ENCODE assay signal across 7 mouse cellular contexts in the genomic region with DNA sequence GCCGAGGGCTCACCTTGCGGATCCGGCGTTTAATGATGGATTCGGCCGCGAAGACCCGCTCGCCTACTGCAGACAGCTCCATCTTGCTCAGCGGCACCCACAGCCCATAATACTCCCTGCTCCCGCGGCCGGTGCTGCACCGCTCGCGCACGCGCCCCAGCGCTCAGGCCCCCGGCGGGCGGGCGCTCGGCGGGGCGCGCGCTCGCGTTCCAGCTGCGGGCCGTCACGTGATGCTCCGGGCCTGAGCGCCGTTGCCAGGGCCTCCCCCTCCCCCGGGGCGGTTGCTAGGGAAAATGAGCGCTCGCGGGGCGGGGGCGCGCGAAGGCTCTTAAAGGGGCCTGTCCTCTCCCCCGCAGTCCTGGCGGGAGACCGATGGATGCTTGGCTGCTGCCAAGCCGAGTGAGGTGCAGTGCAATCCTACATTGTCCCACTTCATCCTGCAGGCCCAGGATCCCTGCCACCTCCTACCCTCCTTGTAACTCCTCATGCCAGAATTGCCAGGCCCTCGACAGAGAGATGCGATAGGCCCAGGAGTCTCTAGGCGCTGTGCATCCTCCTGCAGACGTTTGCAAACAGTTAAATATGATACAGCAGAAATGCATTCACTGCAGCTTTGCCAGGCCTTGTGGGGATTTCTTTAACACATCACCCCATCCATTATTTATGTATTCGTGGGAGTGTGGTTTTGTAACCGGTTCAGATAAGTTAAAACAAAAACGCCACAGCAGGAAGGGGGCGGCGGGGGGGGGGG. TPM values are rescaled to one million over a fixed set of nuclear protein-coding genes. Genes with fewer than 3 reads are reported as not detected.
DNase-seq lines count a peak whose midpoint lies in the region; ATAC-seq and TF ChIP-seq lines count a peak whose summit lies in the region.

A gene (minus strand): TSS at position 108 of the 751 bp plus-strand sequence.
A gene (minus strand): TSS at position 559 of the 751 bp plus-strand sequence.

- TF ChIP-seq CTCF in intestine, postnatal 0 days (IDR thresholded peaks at IDR 0.05; ENCODE audit: low read depth) = no peak
- no peak for TF ChIP-seq CTCF in small intestine, adult 2 months (IDR thresholded peaks at IDR 0.05; ENCODE audit: extremely low read depth, insufficient read length, insufficient replicate concordance, low read depth, low read length)

- H3K4me1 ChIP-seq in embryonic facial prominence, embryonic 10.5 days = peaks cover 55% of the 10 kb centered on the region
- H3K4me1 ChIP-seq in intestine, postnatal 0 days (replicated peaks; ENCODE audit: control insufficient read depth, insufficient read depth, low read length) = no peaks in the 10 kb centered on the region
- H3K4me1 ChIP-seq in midbrain, embryonic 11.5 days (ENCODE audit: control insufficient read depth, insufficient read depth, low read length) = peaks cover 39% of the 10 kb centered on the region
- peaks cover 6% of the 10 kb centered on the region for H3K4me1 ChIP-seq in small intestine, adult 2 months (ENCODE audit: control insufficient read depth, insufficient read depth, insufficient read length, low read length)

- ATAC-seq in granulocyte monocyte progenitor cell, adult 5-6 weeks (replicated peaks; ENCODE audit: poor library complexity, severe bottlenecking) = peak; percentile 64
- ATAC-seq in intestine, postnatal 0 days = peak; percentile 79
- peak; percentile 88 for ATAC-seq in midbrain, embryonic 11.5 days (ENCODE audit: low FRiP score)

- 1% methylated on average over 58 of the region's 58 CpGs for WGBS in embryonic facial prominence, embryonic 10.5 days
- WGBS in intestine, postnatal 0 days = under 1% methylated on average over 56 of the region's 58 CpGs
- under 1% methylated on average over 50 of the region's 58 CpGs for WGBS in midbrain, embryonic 11.5 days
- WGBS in small intestine, adult 2 months = 4% methylated on average over 57 of the region's 58 CpGs

- peak within 1 kb of the TSS; percentile 89 for H3K4me3 ChIP-seq in embryonic facial prominence, embryonic 10.5 days
- peak within 1 kb of the TSS; percentile 78 for H3K4me3 ChIP-seq in intestine, postnatal 0 days (ENCODE audit: low read depth, low read length)
- peak within 1 kb of the TSS; percentile 88 for H3K4me3 ChIP-seq in midbrain, embryonic 11.5 days (ENCODE audit: low read depth, low read length)
- peak within 1 kb of the TSS; percentile 82 for H3K4me3 ChIP-seq in small intestine, adult 2 months (ENCODE audit: low read depth, low read length)

- intact Hi-C loops in left cerebral cortex, postnatal 4 days (cut with DNase I) = loop anchor here (5.0 kb wide), 2 partner anchors 48 to 243 kb away; no protein-coding TSS in a partner anchor

- H3K9ac ChIP-seq in intestine, postnatal 0 days (ENCODE audit: low read depth, low read length) = peak within 1 kb of the TSS; percentile 54
- H3K9ac ChIP-seq in midbrain, embryonic 11.5 days (ENCODE audit: low read length) = peak within 1 kb of the TSS; percentile 95

- peaks cover 9% of the 10 kb centered on the region for H3K36me3 ChIP-seq in embryonic facial prominence, embryonic 10.5 days (replicated peaks)
- no peaks in the 10 kb centered on the region; the same call in 1 of the 2 replicates for H3K36me3 ChIP-seq in intestine, postnatal 0 days (ENCODE audit: control insufficient read depth, insufficient read depth)
- peaks cover 4% of the 10 kb centered on the region; the same call in 1 of the 2 replicates for H3K36me3 ChIP-seq in midbrain, embryonic 11.5 days (ENCODE audit: control insufficient read depth, insufficient read depth, low read length)
- H3K36me3 ChIP-seq in small intestine, adult 2 months (ENCODE audit: control insufficient read depth, insufficient read depth, low read length) = no peaks in the 10 kb centered on the region

- peak within 1 kb of the TSS; percentile 87 for H3K4me2 ChIP-seq in intestine, postnatal 0 days (replicated peaks; ENCODE audit: low read depth)
- H3K4me2 ChIP-seq in midbrain, embryonic 11.5 days = peak within 1 kb of the TSS; percentile 98

- H3K27me3 ChIP-seq in embryonic facial prominence, embryonic 10.5 days (replicated peaks; ENCODE audit: low read depth, poor library complexity, severe bottlenecking) = no peaks in the 10 kb centered on the region
- H3K27me3 ChIP-seq in intestine, postnatal 0 days (replicated peaks; ENCODE audit: control insufficient read depth, insufficient read depth, low read length) = no peaks in the 10 kb centered on the region
- H3K27me3 ChIP-seq in midbrain, embryonic 11.5 days (ENCODE audit: control insufficient read depth, insufficient read depth, low read length) = no peaks in the 10 kb centered on the region
- H3K27me3 ChIP-seq in small intestine, adult 2 months (ENCODE audit: control insufficient read depth, insufficient read depth, low read length) = no peaks in the 10 kb centered on the region

- H3K27ac ChIP-seq in embryonic facial prominence, embryonic 10.5 days (replicated peaks) = peak within 1 kb of the TSS; percentile 94
- peak within 1 kb of the TSS; percentile 41 for H3K27ac ChIP-seq in intestine, postnatal 0 days (ENCODE audit: low read depth, low read length)
- peak within 1 kb of the TSS; percentile 95 for H3K27ac ChIP-seq in midbrain, embryonic 11.5 days (ENCODE audit: low read depth, low read length)
- H3K27ac ChIP-seq in small intestine, adult 2 months (ENCODE audit: insufficient read depth, low read depth, low read length) = no peak within 1 kb of the TSS

- H3K9me3 ChIP-seq in embryonic facial prominence, embryonic 10.5 days = no peaks in the 10 kb centered on the region
- H3K9me3 ChIP-seq in intestine, postnatal 0 days (ENCODE audit: control insufficient read depth) = no peaks in the 10 kb centered on the region
- H3K9me3 ChIP-seq in midbrain, embryonic 11.5 days (ENCODE audit: control insufficient read depth, low read length) = no peaks in the 10 kb centered on the region

- TF ChIP-seq POLR2A in small intestine, adult 2 months (IDR thresholded peaks at IDR 0.05; ENCODE audit: low read depth, low read length) = peak; percentile 47

- DNase-seq in adrenal gland, postnatal 14 days = peak; percentile 98
- peak; percentile 99 for DNase-seq in embryonic facial prominence, embryonic 10.5 days (ENCODE audit: low spot score)
- peak; percentile 99 for DNase-seq in left cerebral cortex, postnatal 4 days
- peak; percentile 100 for DNase-seq in midbrain, embryonic 11.5 days (ENCODE audit: low spot score, missing footprints)

RNA-seq across cellular contexts. Expression of the first gene that starts in this region (rescaled TPM):
- total RNA-seq in adrenal gland, postnatal 14 days (2021) = 0.71 and 0.96 TPM in 2 replicates
- not detected in 2 replicates for polyA plus RNA-seq in embryonic facial prominence, embryonic 10.5 days (2016; fragmentation: Nextera tagmentation; extraction: Ambion mirVana)
- not detected in 2 replicates for total RNA-seq in granulocyte monocyte progenitor cell, adult 5-6 weeks (2014; fragmentation: Nextera tagmentation)
- not detected in 2 replicates for total RNA-seq in granulocyte monocyte progenitor cell, adult 5-6 weeks (2017)
- 0.61 TPM in 1 of 2 replicates, not detected in the other for polyA plus RNA-seq in intestine, postnatal 0 days (2015; fragmentation: Nextera tagmentation; extraction: Ambion mirVana)
- 10 to 100 TPM in 1 of 2 experiments, 1 to 10 TPM in 1; 6.6 to 14.9 TPM for total RNA-seq in left cerebral cortex, postnatal 4 days (2021)
- polyA plus RNA-seq in midbrain, embryonic 11.5 days (2014; fragmentation: Nextera tagmentation; extraction: Ambion mirVana) = 0.86 TPM in 1 of 2 replicates, not detected in the other
- polyA plus RNA-seq in small intestine, adult 2 months (2012; rRNA removed) = 0.23 and 0.63 TPM in 2 replicates

RNA-seq across cellular contexts. Expression of the second gene that starts in this region (rescaled TPM):
- 60.1 and 64.8 TPM in 2 replicates for total RNA-seq in adrenal gland, postnatal 14 days (2021)
- polyA plus RNA-seq in embryonic facial prominence, embryonic 10.5 days (2016; fragmentation: Nextera tagmentation; extraction: Ambion mirVana) = 16.1 and 18.1 TPM in 2 replicates
- total RNA-seq in granulocyte monocyte progenitor cell, adult 5-6 weeks (2014; fragmentation: Nextera tagmentation) = 10.6 and 13.5 TPM in 2 replicates
- total RNA-seq in granulocyte monocyte progenitor cell, adult 5-6 weeks (2017) = 10.8 and 11.6 TPM in 2 replicates
- polyA plus RNA-seq in intestine, postnatal 0 days (2015; fragmentation: Nextera tagmentation; extraction: Ambion mirVana) = 13.8 and 15.7 TPM in 2 replicates
- total RNA-seq in left cerebral cortex, postnatal 4 days (2021) = 100 to 1,000 TPM; 105 to 125 TPM
- 17.1 and 18.8 TPM in 2 replicates for polyA plus RNA-seq in midbrain, embryonic 11.5 days (2014; fragmentation: Nextera tagmentation; extraction: Ambion mirVana)
- 11.1 and 19.9 TPM in 2 replicates for polyA plus RNA-seq in small intestine, adult 2 months (2012; rRNA removed)
